Mouse (Mus musculus): Measurements from ENCODE around the gene Arhgap32. TPM values are rescaled to one million over a fixed set of nuclear protein-coding genes. Genes with fewer than 3 reads are reported as not detected.
A peak's percentile ranks its signal among the peaks of the same experiment; 100 is the strongest.

Gene Arhgap32
- 16.6 and 17.1 TPM in 2 replicates for polyA plus RNA-seq (2014; fragmentation: Nextera tagmentation; extraction: Ambion mirVana)

GRCm38 (mm10) chr9:32115786-32116185 lies at the start of gene Arhgap32:
Arhgap32 (plus strand) TSS chr9:32116136.
- H3K9ac ChIP-seq: no peak within 1 kb of the TSS
- H3K4me1 ChIP-seq (replicated peaks; ENCODE audit: control insufficient read depth, insufficient read depth, low read length): no peaks in the 10 kb centered on the region
- WGBS: 96% methylated on average over 1 of the region's 1 CpGs
- no peak within 1 kb of the TSS for H3K27ac ChIP-seq
- H3K27me3 ChIP-seq (ENCODE audit: control insufficient read depth, insufficient read depth, low read length): no peaks in the 10 kb centered on the region
- no peak within 1 kb of the TSS for H3K4me2 ChIP-seq (replicated peaks)
- ATAC-seq (ENCODE audit: low FRiP score): no peak
- no peaks in the 10 kb centered on the region for H3K36me3 ChIP-seq (replicated peaks; ENCODE audit: control insufficient read depth, insufficient read depth)
- no peaks in the 10 kb centered on the region for H3K9me3 ChIP-seq (ENCODE audit: control insufficient read depth, low read length)
- H3K4me3 ChIP-seq (replicated peaks; ENCODE audit: low read length): no peak within 1 kb of the TSS
- DNase-seq (ENCODE audit: low spot score): no peak

- Histone ChIP-seq H3K27me3 (ENCODE audit: control insufficient read depth, insufficient read depth, low read length) (no peaks in the 10 kb centered on the region), H3K36me3 (replicated peaks; ENCODE audit: control insufficient read depth, insufficient read depth) (no peaks in the 10 kb centered on the region), H3K4me2 (replicated peaks) (no peak overlapping the region), H3K9ac (no peak overlapping the region), H3K27ac (no peak overlapping the region), H3K4me1 (replicated peaks; ENCODE audit: control insufficient read depth, insufficient read depth, low read length) (no peaks in the 10 kb centered on the region), H3K4me3 (replicated peaks; ENCODE audit: low read length) (no peak overlapping the region), H3K9me3 (ENCODE audit: control insufficient read depth, low read length) (no peaks in the 10 kb centered on the region)
- DNase-seq (ENCODE audit: low spot score) (no peak), ATAC-seq (ENCODE audit: low FRiP score) (no peak)
- 93% methylated on average over 6 of the region's 6 CpGs for WGBS
Measured at GRCm38 (mm10) chr9:32072778-32073177, 43.2 kb upstream of the Arhgap32 start.

GRCm38 (mm10) chr9:32088106-32088776 lies 27.7 kb upstream of the Arhgap32 start:
- Histone ChIP-seq H3K27me3 (ENCODE audit: control insufficient read depth, insufficient read depth, low read length) (no peaks in the 10 kb centered on the region), H3K27ac (no peak overlapping the region), H3K9me3 (ENCODE audit: control insufficient read depth, low read length) (no peaks in the 10 kb centered on the region), H3K4me2 (replicated peaks) (no peak overlapping the region), H3K36me3 (replicated peaks; ENCODE audit: control insufficient read depth, insufficient read depth) (no peaks in the 10 kb centered on the region), H3K4me1 (replicated peaks; ENCODE audit: control insufficient read depth, insufficient read depth, low read length) (peaks cover 8% of the 10 kb centered on the region; the same call in 1 of the 2 replicates), H3K9ac (no peak overlapping the region), H3K4me3 (replicated peaks; ENCODE audit: low read length) (no peak overlapping the region)
- ATAC-seq (ENCODE audit: low FRiP score): no peak
- DNase-seq (ENCODE audit: low spot score): no peak
- 77% methylated on average over 4 of the region's 4 CpGs for WGBS

- ATAC-seq (ENCODE audit: low FRiP score) (no peak), DNase-seq (ENCODE audit: low spot score) (no peak)
- Histone ChIP-seq H3K27ac (no peak overlapping the region), H3K9me3 (ENCODE audit: control insufficient read depth, low read length) (no peaks in the 10 kb centered on the region), H3K4me2 (replicated peaks) (no peak overlapping the region), H3K4me1 (replicated peaks; ENCODE audit: control insufficient read depth, insufficient read depth, low read length) (peaks cover 13% of the 10 kb centered on the region; the same call in 1 of the 2 replicates), H3K27me3 (ENCODE audit: control insufficient read depth, insufficient read depth, low read length) (no peaks in the 10 kb centered on the region), H3K4me3 (replicated peaks; ENCODE audit: low read length) (no peak overlapping the region), H3K9ac (no peak overlapping the region), H3K36me3 (replicated peaks; ENCODE audit: control insufficient read depth, insufficient read depth) (no peaks in the 10 kb centered on the region)
- 71% methylated on average over 3 of the region's 3 CpGs for WGBS
Measured at GRCm38 (mm10) chr9:32088882-32089281, 27.1 kb upstream of the Arhgap32 start.

- WGBS: 66% methylated on average over 2 of the region's 2 CpGs
- no peak for DNase-seq (ENCODE audit: low spot score)
Measured at GRCm38 (mm10) chr9:32093456-32093855, 22.5 kb upstream of the Arhgap32 start.

GRCm38 (mm10) chr9:32094351-32095120 lies 21.4 kb upstream of the Arhgap32 start:
- ATAC-seq (ENCODE audit: low FRiP score) (no peak), DNase-seq (ENCODE audit: low spot score) (no peak)
- Histone ChIP-seq H3K36me3 (replicated peaks; ENCODE audit: control insufficient read depth, insufficient read depth) (no peaks in the 10 kb centered on the region), H3K27me3 (ENCODE audit: control insufficient read depth, insufficient read depth, low read length) (no peaks in the 10 kb centered on the region), H3K27ac (no peak overlapping the region), H3K9me3 (ENCODE audit: control insufficient read depth, low read length) (no peaks in the 10 kb centered on the region), H3K4me3 (replicated peaks; ENCODE audit: low read length) (no peak overlapping the region), H3K4me1 (replicated peaks; ENCODE audit: control insufficient read depth, insufficient read depth, low read length) (peaks cover 38% of the 10 kb centered on the region), H3K4me2 (replicated peaks) (no peak overlapping the region), H3K9ac (no peak overlapping the region)
- 71% methylated on average over 13 of the region's 13 CpGs for WGBS

More at GRCm38 (mm10) chr9:32093456-32093855, 22.5 kb upstream of the Arhgap32 start:
- Histone ChIP-seq H3K27ac (peak overlapping the region; percentile 20; the same call in 1 of the 2 replicates), H3K9me3 (ENCODE audit: control insufficient read depth, low read length) (no peaks in the 10 kb centered on the region), H3K4me3 (replicated peaks; ENCODE audit: low read length) (no peak overlapping the region), H3K36me3 (replicated peaks; ENCODE audit: control insufficient read depth, insufficient read depth) (no peaks in the 10 kb centered on the region), H3K9ac (no peak overlapping the region), H3K4me1 (replicated peaks; ENCODE audit: control insufficient read depth, insufficient read depth, low read length) (peaks cover 41% of the 10 kb centered on the region), H3K4me2 (replicated peaks) (no peak overlapping the region), H3K27me3 (ENCODE audit: control insufficient read depth, insufficient read depth, low read length) (no peaks in the 10 kb centered on the region)
- ATAC-seq (ENCODE audit: low FRiP score): no peak

GRCm38 (mm10) chr9:32095511-32095910 lies 20.4 kb upstream of the Arhgap32 start:
- no peak for ATAC-seq (ENCODE audit: low FRiP score)

GRCm38 (mm10) chr9:32096541-32096940 lies 19.4 kb upstream of the Arhgap32 start:
- Histone ChIP-seq H3K36me3 (replicated peaks; ENCODE audit: control insufficient read depth, insufficient read depth) (no peaks in the 10 kb centered on the region), H3K27me3 (ENCODE audit: control insufficient read depth, insufficient read depth, low read length) (no peaks in the 10 kb centered on the region), H3K27ac (no peak overlapping the region), H3K4me3 (replicated peaks; ENCODE audit: low read length) (no peak overlapping the region), H3K4me1 (replicated peaks; ENCODE audit: control insufficient read depth, insufficient read depth, low read length) (peaks cover 38% of the 10 kb centered on the region), H3K9ac (no peak overlapping the region), H3K4me2 (replicated peaks) (no peak overlapping the region), H3K9me3 (ENCODE audit: control insufficient read depth, low read length) (no peaks in the 10 kb centered on the region)
- ATAC-seq (ENCODE audit: low FRiP score): no peak
- WGBS: 82% methylated on average over 7 of the region's 7 CpGs
- DNase-seq (ENCODE audit: low spot score): no peak

More at GRCm38 (mm10) chr9:32095511-32095910, 20.4 kb upstream of the Arhgap32 start:
- H3K4me1 ChIP-seq (replicated peaks; ENCODE audit: control insufficient read depth, insufficient read depth, low read length): peaks cover 38% of the 10 kb centered on the region
- H3K4me3 ChIP-seq (replicated peaks; ENCODE audit: low read length): no peak overlapping the region
- 91% methylated on average over 4 of the region's 4 CpGs for WGBS
- no peak for DNase-seq (ENCODE audit: low spot score)
- no peaks in the 10 kb centered on the region for H3K36me3 ChIP-seq (replicated peaks; ENCODE audit: control insufficient read depth, insufficient read depth)
- no peaks in the 10 kb centered on the region for H3K9me3 ChIP-seq (ENCODE audit: control insufficient read depth, low read length)
- no peak overlapping the region for H3K9ac ChIP-seq
- no peak overlapping the region for H3K27ac ChIP-seq
- no peaks in the 10 kb centered on the region for H3K27me3 ChIP-seq (ENCODE audit: control insufficient read depth, insufficient read depth, low read length)
- no peak overlapping the region for H3K4me2 ChIP-seq (replicated peaks)

GRCm38 (mm10) chr9:32097123-32097522 lies 18.8 kb upstream of the Arhgap32 start:
- no peaks in the 10 kb centered on the region for H3K27me3 ChIP-seq (ENCODE audit: control insufficient read depth, insufficient read depth, low read length)
- H3K36me3 ChIP-seq (replicated peaks; ENCODE audit: control insufficient read depth, insufficient read depth): no peaks in the 10 kb centered on the region
- peaks cover 38% of the 10 kb centered on the region for H3K4me1 ChIP-seq (replicated peaks; ENCODE audit: control insufficient read depth, insufficient read depth, low read length)
- H3K27ac ChIP-seq: no peak overlapping the region
- 69% methylated on average over 4 of the region's 4 CpGs for whole genome bisulfite sequencing
- no peaks in the 10 kb centered on the region for H3K9me3 ChIP-seq (ENCODE audit: control insufficient read depth, low read length)
- DNase-seq (ENCODE audit: low spot score) (no peak), ATAC-seq (ENCODE audit: low FRiP score) (no peak)
- no peak overlapping the region for H3K9ac ChIP-seq
- H3K4me3 ChIP-seq (replicated peaks; ENCODE audit: low read length): no peak overlapping the region
- H3K4me2 ChIP-seq (replicated peaks): no peak overlapping the region

Data from hindbrain, embryonic 14.5 days (tissue).